Mouse (Mus musculus): ENCODE data around the gene Pappa. TPM values are rescaled to one million over a fixed set of nuclear protein-coding genes. Genes with fewer than 3 reads are reported as not detected.
A peak's percentile ranks its signal among the peaks of the same experiment; 100 is the strongest.

Pappa gene
- polyA plus RNA-seq, 1 experiment from 2014 or later, result 2.1 TPM

DNA sequence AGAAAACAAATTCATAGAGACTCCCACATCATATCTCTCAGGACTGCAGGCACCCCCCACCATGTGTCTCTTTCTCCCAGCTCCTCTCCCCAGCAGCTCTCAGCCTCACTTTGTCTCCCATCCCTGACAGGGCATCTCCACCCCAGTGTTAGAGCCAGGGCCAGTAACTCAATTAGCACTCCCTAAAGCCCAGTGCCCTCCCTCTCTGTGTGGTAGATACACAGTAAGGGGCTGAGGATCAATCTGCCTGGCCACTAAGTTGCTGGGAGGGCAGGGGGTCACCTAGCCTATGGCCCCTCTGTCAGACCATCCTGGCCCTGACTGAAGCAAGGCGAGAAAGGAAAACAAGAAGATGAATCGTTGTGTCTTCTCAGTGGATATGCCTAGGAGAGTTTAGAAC is 119.3 kb downstream of the Pappa start:
- Histone ChIP-seq H3K4me1 (peaks cover 71% of the 10 kb centered on the region), H3K4me3 (no peak overlapping the region), H3K9me3 (no peaks in the 10 kb centered on the region), H3K27ac (peak overlapping the region; percentile 60), H3K27me3 (ENCODE audit: poor library complexity, severe bottlenecking) (peaks cover 87% of the 10 kb centered on the region), H3K36me3 (replicated peaks) (no peaks in the 10 kb centered on the region)
- 16% methylated on average over 2 of the region's 2 CpGs for WGBS
- DNase-seq (ENCODE audit: extremely low spot score, low spot score), result no peak

DNA sequence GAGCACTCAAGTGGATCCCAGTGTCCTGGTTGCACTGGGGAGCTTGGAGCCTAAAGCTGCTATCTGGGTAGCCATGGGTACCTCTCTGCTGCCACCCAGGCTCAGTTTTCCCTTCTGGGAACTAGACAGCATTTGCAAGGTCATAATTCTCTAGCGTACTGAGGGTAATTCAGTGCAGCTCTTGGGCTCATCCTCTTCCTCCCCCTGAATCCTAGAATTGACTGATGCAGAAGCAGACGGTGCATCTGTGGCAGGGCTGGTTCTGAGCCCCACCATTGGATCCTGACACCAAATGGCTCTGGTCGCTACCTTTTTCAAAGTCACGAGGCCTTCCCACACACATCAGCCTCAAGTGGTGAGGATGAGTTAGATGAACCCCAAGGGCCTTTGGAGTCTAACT is 121.0 kb downstream of the Pappa start:
- Histone ChIP-seq H3K36me3 (replicated peaks) (no peaks in the 10 kb centered on the region; the same call in 1 of the 2 replicates), H3K27me3 (ENCODE audit: poor library complexity, severe bottlenecking) (peaks cover 98% of the 10 kb centered on the region), H3K4me3 (no peak overlapping the region), H3K27ac (0 out of 2 replicates have a peak overlapping the region, but pooled peaks have one; percentile 11), H3K4me1 (peaks cover 55% of the 10 kb centered on the region), H3K9me3 (no peaks in the 10 kb centered on the region)
- WGBS, result 5% methylated on average over 4 of the region's 4 CpGs
- DNase-seq (ENCODE audit: extremely low spot score, low spot score), result peak; percentile 34

DNA sequence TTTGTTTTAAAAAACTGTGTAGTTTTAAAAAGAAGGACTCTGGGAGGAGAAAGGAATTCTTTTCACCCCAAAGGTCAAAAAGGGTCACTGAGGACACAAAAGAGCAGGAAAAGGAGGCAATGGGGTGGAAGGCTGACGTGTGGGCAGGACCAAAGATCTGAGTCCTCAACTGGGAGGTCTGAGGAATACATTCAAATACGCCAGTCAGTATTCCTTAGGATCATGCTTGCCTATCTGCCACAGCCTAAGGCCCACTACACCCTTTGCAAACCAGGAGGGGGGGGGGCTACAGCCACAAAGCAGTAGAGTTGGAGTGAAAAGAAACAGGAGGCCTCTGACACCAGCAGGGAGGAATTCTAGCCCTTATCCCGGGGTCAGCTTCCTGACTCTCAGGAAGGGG is 121.5 kb downstream of the Pappa start:
- peaks cover 55% of the 10 kb centered on the region for H3K4me1 ChIP-seq
- H3K9me3 ChIP-seq, result no peaks in the 10 kb centered on the region
- H3K27ac ChIP-seq, result peak overlapping the region; percentile 60; the same call in 1 of the 2 replicates
- peak; percentile 41 for DNase-seq (ENCODE audit: extremely low spot score, low spot score)
- no peaks in the 10 kb centered on the region; the same call in 1 of the 2 replicates for H3K36me3 ChIP-seq (replicated peaks)
- peaks cover 98% of the 10 kb centered on the region for H3K27me3 ChIP-seq (ENCODE audit: poor library complexity, severe bottlenecking)
- 9% methylated on average over 3 of the region's 3 CpGs for WGBS
- H3K4me3 ChIP-seq, result no peak overlapping the region

DNA sequence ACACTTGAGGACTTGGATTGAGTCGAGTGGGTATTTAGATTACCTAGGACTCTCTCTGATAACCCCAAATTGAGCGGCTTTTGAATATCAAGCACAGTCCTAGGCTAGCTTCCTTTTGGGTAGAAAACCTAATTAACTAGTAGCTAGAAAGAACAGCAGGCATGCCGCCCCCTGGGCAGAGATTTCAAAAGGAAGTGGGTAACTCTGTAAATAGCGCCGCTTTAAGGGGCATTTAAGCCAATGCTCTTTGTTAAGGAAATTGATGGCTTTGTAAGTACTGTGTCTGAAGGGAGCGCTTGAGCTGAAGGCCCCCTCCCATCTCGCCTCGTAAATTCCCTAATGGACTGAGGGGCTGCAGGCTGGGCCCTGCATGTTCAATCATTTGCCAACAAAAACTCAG is 128.2 kb downstream of the Pappa start:
- Histone ChIP-seq H3K4me3 (0 out of 2 replicates have a peak overlapping the region, but pooled peaks have one; percentile 5), H3K36me3 (replicated peaks) (no peaks in the 10 kb centered on the region; the same call in 1 of the 2 replicates), H3K9me3 (no peaks in the 10 kb centered on the region), H3K27me3 (ENCODE audit: poor library complexity, severe bottlenecking) (peaks cover 89% of the 10 kb centered on the region), H3K27ac (no peak overlapping the region), H3K4me1 (peaks cover 27% of the 10 kb centered on the region)
- WGBS, result 1% methylated on average over 8 of the region's 8 CpGs
- peak; percentile 71 for DNase-seq (ENCODE audit: extremely low spot score, low spot score)

DNA sequence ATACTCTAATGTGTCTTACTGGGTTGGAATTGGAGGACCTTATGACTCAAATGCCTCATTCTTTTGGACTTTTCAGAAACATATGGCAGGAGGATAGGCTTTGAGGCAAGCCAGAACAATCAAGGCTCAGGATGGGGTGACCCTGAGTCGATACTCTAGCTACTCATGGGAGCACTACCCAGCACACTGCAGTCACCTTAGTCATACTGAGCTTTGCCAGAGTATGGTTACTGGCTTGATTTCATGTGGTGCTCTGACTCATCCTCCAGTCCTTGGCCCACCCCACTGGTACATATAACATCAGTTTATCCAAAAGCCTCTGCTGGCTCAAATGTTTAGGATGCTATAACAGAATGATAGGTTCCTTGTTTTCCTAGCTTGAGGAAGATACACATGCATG is 130.1 kb downstream of the Pappa start:
- Histone ChIP-seq H3K27ac (no peak overlapping the region), H3K4me1 (peaks cover 26% of the 10 kb centered on the region), H3K36me3 (replicated peaks) (no peaks in the 10 kb centered on the region; the same call in 1 of the 2 replicates), H3K4me3 (no peak overlapping the region), H3K9me3 (no peaks in the 10 kb centered on the region), H3K27me3 (ENCODE audit: poor library complexity, severe bottlenecking) (peaks cover 87% of the 10 kb centered on the region)
- 82% methylated on average over 1 of the region's 1 CpGs for WGBS
- no peak for DNase-seq (ENCODE audit: extremely low spot score, low spot score)

DNA sequence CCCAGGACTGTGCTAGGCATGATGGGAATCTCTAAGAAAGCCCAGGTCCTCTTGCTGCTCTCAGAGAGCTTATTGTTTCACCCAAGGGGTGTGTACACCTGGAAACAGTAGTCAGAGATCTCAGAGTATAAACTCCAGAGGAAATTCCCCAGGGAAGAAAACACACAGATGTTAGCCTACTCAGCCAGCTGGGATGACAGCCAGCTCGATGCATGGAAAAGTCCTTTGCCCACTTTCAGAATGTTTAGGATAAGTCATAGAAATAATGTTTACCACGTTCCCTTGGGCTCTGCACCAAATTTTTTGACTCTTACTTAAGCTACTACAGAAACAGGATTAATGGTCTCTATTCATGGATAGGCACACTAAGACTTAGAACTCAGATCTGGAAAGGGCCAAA is 143.1 kb downstream of the Pappa start:
- WGBS, result 90% methylated on average over 2 of the region's 2 CpGs
- no peaks in the 10 kb centered on the region for H3K9me3 ChIP-seq
- H3K27ac ChIP-seq, result no peak overlapping the region
- H3K4me1 ChIP-seq, result peaks cover 3% of the 10 kb centered on the region; the same call in 1 of the 2 replicates
- no peaks in the 10 kb centered on the region; the same call in 1 of the 2 replicates for H3K36me3 ChIP-seq (replicated peaks)
- peaks cover 63% of the 10 kb centered on the region for H3K27me3 ChIP-seq (ENCODE audit: poor library complexity, severe bottlenecking)
- H3K4me3 ChIP-seq, result no peak overlapping the region
- no peak for DNase-seq (ENCODE audit: extremely low spot score, low spot score)

DNA sequence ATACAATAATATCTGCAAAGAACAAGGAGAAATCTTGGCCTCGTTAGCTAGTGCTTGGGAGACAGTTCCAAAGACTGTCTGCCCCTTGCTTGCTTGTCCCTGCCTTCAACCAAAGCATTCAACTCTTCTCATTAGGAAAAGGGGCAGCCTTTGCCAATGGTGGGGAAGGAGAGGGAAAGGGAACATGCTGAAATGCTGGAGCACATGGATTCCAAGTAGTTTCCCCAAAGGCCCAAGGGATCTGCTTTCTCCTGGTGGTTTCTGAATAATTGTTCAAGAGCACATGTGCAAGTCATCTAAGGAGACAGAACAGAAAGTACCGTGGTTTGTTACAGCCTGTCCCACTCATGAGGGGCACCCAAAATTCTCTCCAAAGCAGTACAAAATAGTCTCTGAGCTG is 146.0 kb downstream of the Pappa start:
- H3K9me3 ChIP-seq, result no peaks in the 10 kb centered on the region
- no peak overlapping the region for H3K4me3 ChIP-seq
- no peaks in the 10 kb centered on the region; the same call in 1 of the 2 replicates for H3K36me3 ChIP-seq (replicated peaks)
- H3K27me3 ChIP-seq (ENCODE audit: poor library complexity, severe bottlenecking), result peaks cover 76% of the 10 kb centered on the region
- 87% methylated on average over 2 of the region's 2 CpGs for WGBS
- no peak overlapping the region for H3K27ac ChIP-seq
- no peak for DNase-seq (ENCODE audit: extremely low spot score, low spot score)
- peaks cover 6% of the 10 kb centered on the region; the same call in 1 of the 2 replicates for H3K4me1 ChIP-seq

DNA sequence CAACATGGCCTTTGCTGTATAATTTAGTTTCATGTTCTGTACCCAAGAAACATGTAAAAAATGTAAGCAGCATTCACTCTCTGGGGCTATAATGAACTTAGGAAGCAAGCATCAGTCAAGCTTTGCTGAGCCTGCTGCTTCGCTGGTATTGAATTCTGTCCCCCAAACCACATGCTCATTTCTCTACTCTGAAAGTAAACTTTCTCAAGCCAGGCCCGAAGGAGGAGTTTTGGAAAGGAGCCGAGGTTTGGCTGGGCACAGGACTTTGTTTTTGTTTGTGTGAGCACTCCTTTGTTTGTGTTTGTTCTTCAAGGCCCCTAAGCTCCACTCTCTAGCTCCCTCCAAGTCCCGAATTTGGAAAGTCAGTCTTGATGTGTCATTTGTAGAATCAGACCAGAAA is 148.3 kb downstream of the Pappa start:
- Histone ChIP-seq H3K4me3 (no peak overlapping the region), H3K9me3 (no peaks in the 10 kb centered on the region), H3K4me1 (peaks cover 18% of the 10 kb centered on the region), H3K36me3 (replicated peaks) (no peaks in the 10 kb centered on the region; the same call in 1 of the 2 replicates), H3K27ac (no peak overlapping the region), H3K27me3 (ENCODE audit: poor library complexity, severe bottlenecking) (peaks cover 79% of the 10 kb centered on the region)
- 64% methylated on average over 4 of the region's 4 CpGs for WGBS
- DNase-seq (ENCODE audit: extremely low spot score, low spot score), result no peak

DNA sequence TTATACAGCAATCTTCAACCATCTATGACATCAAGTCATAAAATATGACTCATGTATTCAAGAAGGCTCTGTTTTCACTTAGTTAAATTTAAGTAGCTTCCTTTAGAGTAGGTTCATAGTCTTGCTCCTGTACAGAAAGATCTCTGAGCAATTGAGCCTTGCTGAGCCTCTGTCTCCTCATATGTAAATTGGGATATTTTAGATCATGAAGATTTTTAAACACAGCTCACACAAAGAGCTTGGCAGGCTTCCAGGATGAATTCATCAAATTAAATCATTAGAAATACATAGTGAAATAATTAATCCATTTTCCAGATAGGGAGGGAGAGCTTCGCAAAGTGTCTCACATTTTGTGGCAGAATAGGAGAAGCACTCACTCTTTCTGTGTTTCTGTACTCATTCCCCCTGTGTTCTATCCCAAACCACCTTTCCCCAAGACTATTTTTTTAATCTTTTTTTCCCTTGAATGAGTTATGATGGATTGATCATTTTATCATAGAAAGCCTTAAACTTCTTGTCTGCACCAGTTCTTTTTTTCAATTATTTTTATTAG is 149.4 kb downstream of the Pappa start:
- 95% methylated on average over 1 of the region's 1 CpGs for WGBS
- DNase-seq (ENCODE audit: extremely low spot score, low spot score), result no peak
- peaks cover 29% of the 10 kb centered on the region for H3K4me1 ChIP-seq
- no peaks in the 10 kb centered on the region; the same call in 1 of the 2 replicates for H3K36me3 ChIP-seq (replicated peaks)
- H3K4me3 ChIP-seq, result no peak overlapping the region
- H3K27me3 ChIP-seq (ENCODE audit: poor library complexity, severe bottlenecking), result peaks cover 89% of the 10 kb centered on the region
- no peaks in the 10 kb centered on the region for H3K9me3 ChIP-seq
- H3K27ac ChIP-seq, result no peak overlapping the region

DNA sequence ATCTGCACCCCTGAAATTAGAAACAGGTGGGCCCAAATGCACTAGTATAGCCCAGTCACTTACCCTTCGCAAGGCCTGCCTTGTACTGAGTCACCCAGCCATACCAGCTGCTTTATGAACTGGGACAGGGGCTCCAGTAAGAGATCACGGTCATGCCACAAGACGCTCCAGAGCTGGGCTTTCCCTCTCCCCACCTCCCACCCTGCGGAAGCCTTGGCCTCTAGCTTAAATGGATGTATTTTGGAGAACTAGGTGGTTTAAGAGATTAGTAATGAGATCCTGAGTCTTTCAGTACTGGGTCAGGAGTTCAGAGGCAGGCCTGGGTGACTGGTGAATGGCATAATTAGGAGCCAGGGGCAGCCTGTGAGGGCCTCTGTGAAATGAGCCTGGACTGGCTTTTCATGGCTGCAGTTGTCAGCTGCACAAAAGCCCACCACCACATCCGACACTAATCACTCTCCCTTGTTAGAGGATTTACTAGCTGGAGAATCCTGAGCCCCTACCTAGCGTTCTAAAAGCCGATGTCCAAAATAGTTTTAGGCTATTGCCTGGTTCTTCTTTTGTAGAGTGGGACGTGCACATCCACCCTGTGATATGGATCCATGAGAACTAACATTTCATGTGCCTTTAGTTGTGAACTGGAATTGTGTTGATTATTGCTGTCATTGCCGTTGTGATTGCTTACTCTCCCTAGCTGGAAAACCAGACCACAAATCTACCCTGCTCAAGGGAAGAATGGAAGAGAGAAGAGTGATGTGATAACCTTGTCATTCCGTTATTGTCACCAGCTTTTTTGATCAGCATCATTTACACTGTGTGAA is 154.7 kb downstream of the Pappa start:
- WGBS, result 10% methylated on average over 10 of the region's 10 CpGs
- DNase-seq (ENCODE audit: extremely low spot score, low spot score), result peak; percentile 79
- Histone ChIP-seq H3K4me1 (peaks cover 52% of the 10 kb centered on the region), H3K27me3 (ENCODE audit: poor library complexity, severe bottlenecking) (peaks cover 71% of the 10 kb centered on the region), H3K27ac (peak overlapping the region; percentile 75), H3K36me3 (replicated peaks) (no peaks in the 10 kb centered on the region), H3K4me3 (peak overlapping the region; percentile 6), H3K9me3 (no peaks in the 10 kb centered on the region)

DNA sequence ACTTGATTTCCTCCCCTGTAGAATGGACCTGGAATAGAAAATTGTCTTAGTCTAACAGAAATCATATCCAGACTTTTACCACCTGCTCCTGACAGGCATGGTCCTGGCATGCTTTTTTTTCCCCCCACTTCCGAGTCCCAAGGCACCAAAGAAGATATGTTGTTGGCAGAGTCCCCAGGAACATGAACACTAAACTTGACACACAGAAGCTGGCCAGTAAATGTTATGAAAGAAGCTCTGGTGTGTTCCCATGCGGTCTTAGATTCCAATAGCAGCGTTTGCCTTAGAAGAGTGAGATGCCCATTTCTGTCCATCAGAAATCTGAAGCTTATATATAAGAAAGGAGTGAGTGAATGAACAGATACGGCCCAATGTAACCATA is 155.3 kb downstream of the Pappa start:
- H3K4me1 ChIP-seq, result peaks cover 52% of the 10 kb centered on the region
- no peak for DNase-seq (ENCODE audit: extremely low spot score, low spot score)
- H3K9me3 ChIP-seq, result no peaks in the 10 kb centered on the region
- peak overlapping the region; percentile 75 for H3K27ac ChIP-seq
- H3K4me3 ChIP-seq, result no peak overlapping the region
- peaks cover 71% of the 10 kb centered on the region for H3K27me3 ChIP-seq (ENCODE audit: poor library complexity, severe bottlenecking)
- WGBS, result 65% methylated on average over 4 of the region's 4 CpGs
- H3K36me3 ChIP-seq (replicated peaks), result no peaks in the 10 kb centered on the region

DNA sequence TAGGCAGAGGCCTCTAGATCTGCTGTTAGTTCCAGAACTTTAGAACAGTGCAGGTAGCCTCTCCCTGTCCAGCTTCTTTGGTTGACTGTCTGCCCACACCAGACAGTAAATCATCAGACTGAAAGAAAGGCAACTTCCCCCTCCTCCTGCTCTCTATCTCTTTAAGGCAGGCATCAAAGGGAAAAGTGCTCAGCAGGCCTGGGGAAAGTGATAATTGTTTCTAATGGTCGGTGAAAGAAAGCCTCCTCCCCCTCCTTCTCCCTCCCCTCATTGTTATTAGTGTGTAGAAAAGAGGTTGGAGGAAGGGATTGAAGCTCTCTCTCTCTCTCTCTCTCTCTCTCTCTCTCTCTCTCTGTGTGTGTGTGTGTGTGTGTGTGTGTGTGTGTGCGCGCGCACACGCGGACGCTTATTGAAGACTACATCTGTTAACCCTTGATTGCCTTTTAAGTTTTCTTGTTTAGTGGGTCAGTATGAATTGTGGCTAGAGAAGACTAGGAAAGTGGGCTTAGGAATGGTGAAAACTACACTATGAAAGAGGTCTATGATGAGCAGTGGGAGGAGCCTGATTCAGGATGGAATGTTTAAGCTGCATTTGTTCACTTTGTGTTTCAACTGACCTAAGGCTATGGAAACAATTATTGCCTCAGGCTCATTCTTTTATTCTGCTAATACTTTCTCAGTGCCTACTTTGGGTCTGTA is 156.2 kb downstream of the Pappa start:
- Histone ChIP-seq H3K36me3 (replicated peaks) (no peaks in the 10 kb centered on the region), H3K4me3 (no peak overlapping the region; the same call in 1 of the 2 replicates), H3K4me1 (peaks cover 52% of the 10 kb centered on the region), H3K27ac (peak overlapping the region; percentile 75), H3K27me3 (ENCODE audit: poor library complexity, severe bottlenecking) (peaks cover 71% of the 10 kb centered on the region), H3K9me3 (no peaks in the 10 kb centered on the region)
- DNase-seq (ENCODE audit: extremely low spot score, low spot score), result peak; percentile 47
- 9% methylated on average over 7 of the region's 7 CpGs for WGBS

Measured in forebrain, embryonic 10.5 days (tissue).